Mouse (Mus musculus): ENCODE measurements around the gene Arid4a. TPM values are rescaled to one million over a fixed set of nuclear protein-coding genes. Genes with fewer than 3 reads are reported as not detected.

Arid4a gene
- polyA plus RNA-seq, 1 experiment from 2014 or later, result 38.4 TPM

DNA sequence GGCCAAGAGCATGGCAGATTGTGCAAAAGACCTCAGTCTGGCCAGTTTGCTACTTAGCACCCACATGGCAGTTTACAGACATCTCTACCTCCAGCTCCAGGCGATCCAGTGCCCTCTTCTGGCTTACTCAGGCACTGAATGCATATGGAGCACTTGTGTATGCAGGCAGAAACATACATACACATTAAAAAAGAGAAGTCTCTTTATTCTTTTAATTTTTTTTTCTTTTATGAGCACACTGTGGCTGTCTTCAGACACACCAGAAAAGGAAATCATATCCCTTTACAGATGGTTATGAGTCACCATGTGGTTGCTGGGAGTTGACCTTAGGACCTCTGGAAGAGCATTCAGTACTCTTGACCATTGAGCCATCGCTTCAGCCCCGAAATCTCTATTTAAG, 35.3 kb downstream of the Arid4a start:
- DNase-seq (ENCODE audit: low spot score) (peak; percentile 20), ATAC-seq (ENCODE audit: low FRiP score) (no peak)
- WGBS, result 77% methylated on average over 3 of the region's 3 CpGs
- Histone ChIP-seq H3K4me1 (replicated peaks; ENCODE audit: control insufficient read depth, insufficient read depth, low read length) (no peaks in the 10 kb centered on the region), H3K9me3 (ENCODE audit: control insufficient read depth, low read length) (no peaks in the 10 kb centered on the region), H3K9ac (ENCODE audit: low read depth, low read length) (no peak overlapping the region), H3K4me3 (ENCODE audit: low read depth, low read length) (no peak overlapping the region), H3K27me3 (ENCODE audit: control insufficient read depth, insufficient read depth, low read length) (no peaks in the 10 kb centered on the region), H3K4me2 (replicated peaks; ENCODE audit: low read depth, low read length) (no peak overlapping the region), H3K36me3 (ENCODE audit: control insufficient read depth, insufficient read depth, low read length) (peaks cover 5% of the 10 kb centered on the region; the same call in 1 of the 2 replicates), H3K27ac (ENCODE audit: low read depth, low read length) (no peak overlapping the region)

DNA sequence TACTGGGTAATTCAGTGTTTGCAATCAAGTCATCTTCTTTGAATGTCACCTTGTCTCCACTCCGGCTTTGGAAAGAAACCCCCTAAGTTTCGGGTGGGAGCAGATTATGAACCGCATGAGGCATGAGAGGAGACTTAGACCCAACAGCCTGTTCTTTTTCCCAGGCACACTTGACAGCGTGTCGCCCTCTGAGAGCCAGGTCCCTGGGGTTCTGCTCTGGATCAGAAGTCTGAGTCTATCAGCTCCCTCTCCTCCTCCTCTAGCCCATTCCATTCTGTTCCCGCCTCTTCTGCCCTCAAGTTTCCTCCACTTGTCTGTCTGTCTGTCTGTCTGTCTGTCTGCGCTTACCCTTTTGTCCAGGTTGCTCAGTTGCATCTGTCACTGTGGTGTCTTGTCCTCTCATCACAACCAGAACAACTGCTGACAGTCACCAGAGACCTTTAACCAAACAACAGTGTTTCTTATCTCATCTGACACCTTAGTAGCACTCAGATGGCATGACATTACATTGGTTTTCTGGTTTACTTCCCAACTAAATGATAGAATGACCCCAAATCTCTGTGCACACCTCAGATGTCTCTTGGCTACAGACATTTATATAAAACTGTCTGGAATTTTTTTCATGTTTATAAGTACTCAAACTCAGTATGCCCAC, 36.7 kb downstream of the Arid4a start:
- no peaks in the 10 kb centered on the region for H3K9me3 ChIP-seq (ENCODE audit: control insufficient read depth, low read length)
- H3K4me2 ChIP-seq (replicated peaks; ENCODE audit: low read depth, low read length), result no peak overlapping the region
- H3K27me3 ChIP-seq (ENCODE audit: control insufficient read depth, insufficient read depth, low read length), result no peaks in the 10 kb centered on the region
- ATAC-seq (ENCODE audit: low FRiP score), result no peak
- H3K4me3 ChIP-seq (ENCODE audit: low read depth, low read length), result no peak overlapping the region
- no peak for DNase-seq (ENCODE audit: low spot score)
- WGBS, result 94% methylated on average over 7 of the region's 7 CpGs
- H3K27ac ChIP-seq (ENCODE audit: low read depth, low read length), result no peak overlapping the region
- no peak overlapping the region for H3K9ac ChIP-seq (ENCODE audit: low read depth, low read length)
- no peaks in the 10 kb centered on the region for H3K36me3 ChIP-seq (ENCODE audit: control insufficient read depth, insufficient read depth, low read length)
- H3K4me1 ChIP-seq (replicated peaks; ENCODE audit: control insufficient read depth, insufficient read depth, low read length), result no peaks in the 10 kb centered on the region

DNA sequence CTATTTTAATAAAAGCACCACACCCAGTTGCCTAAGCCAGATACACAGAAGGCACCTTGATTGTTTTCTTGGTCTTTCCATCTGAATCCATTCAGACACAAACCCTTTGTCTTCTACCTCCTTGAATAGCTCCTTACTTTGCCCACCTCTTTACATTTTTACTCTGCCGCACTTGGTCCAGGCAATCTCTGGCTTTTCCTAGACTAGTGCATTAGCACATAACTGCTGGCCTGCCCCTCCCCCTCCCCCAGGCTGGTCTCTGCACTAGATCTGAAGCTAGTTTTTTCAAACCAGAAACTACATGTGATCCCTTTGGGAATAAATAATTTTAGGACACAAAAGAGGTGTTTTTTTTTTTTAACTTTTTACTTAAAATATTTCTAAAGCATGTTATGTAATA, 37.2 kb downstream of the Arid4a start:
- Histone ChIP-seq H3K27me3 (ENCODE audit: control insufficient read depth, insufficient read depth, low read length) (no peaks in the 10 kb centered on the region), H3K36me3 (ENCODE audit: control insufficient read depth, insufficient read depth, low read length) (no peaks in the 10 kb centered on the region), H3K9ac (ENCODE audit: low read depth, low read length) (no peak overlapping the region), H3K4me2 (replicated peaks; ENCODE audit: low read depth, low read length) (no peak overlapping the region), H3K4me1 (replicated peaks; ENCODE audit: control insufficient read depth, insufficient read depth, low read length) (no peaks in the 10 kb centered on the region), H3K4me3 (ENCODE audit: low read depth, low read length) (no peak overlapping the region), H3K27ac (ENCODE audit: low read depth, low read length) (no peak overlapping the region), H3K9me3 (ENCODE audit: control insufficient read depth, low read length) (no peaks in the 10 kb centered on the region)
- ATAC-seq (ENCODE audit: low FRiP score), result no peak
- no peak for DNase-seq (ENCODE audit: low spot score)
- WGBS, result 83% methylated on average over 1 of the region's 1 CpGs

DNA sequence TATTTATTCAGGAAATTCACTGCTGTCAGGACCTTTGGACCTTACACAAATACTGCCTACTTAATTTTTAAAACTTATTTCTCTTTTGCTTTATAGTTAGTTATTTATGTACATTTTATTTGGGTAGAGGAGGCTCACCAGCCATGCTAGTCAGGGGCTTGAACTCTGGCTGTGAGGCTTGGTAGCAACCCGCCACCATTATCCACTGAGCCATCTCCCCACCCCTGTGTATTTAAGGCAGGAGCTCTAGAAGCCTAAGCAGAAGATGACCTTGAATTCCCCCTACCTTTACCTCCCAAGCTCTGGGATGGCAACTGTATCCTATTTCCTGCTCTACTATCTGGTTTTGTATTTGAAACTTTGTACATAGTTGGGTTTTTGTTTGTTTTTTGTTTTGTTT, 37.7 kb downstream of the Arid4a start:
- no peaks in the 10 kb centered on the region for H3K36me3 ChIP-seq (ENCODE audit: control insufficient read depth, insufficient read depth, low read length)
- no peak overlapping the region for H3K4me3 ChIP-seq (ENCODE audit: low read depth, low read length)
- WGBS, result 95% methylated on average over 1 of the region's 1 CpGs
- ATAC-seq (ENCODE audit: low FRiP score), result no peak
- DNase-seq (ENCODE audit: low spot score), result no peak
- no peak overlapping the region for H3K9ac ChIP-seq (ENCODE audit: low read depth, low read length)
- H3K27me3 ChIP-seq (ENCODE audit: control insufficient read depth, insufficient read depth, low read length), result no peaks in the 10 kb centered on the region
- H3K9me3 ChIP-seq (ENCODE audit: control insufficient read depth, low read length), result no peaks in the 10 kb centered on the region
- no peak overlapping the region for H3K27ac ChIP-seq (ENCODE audit: low read depth, low read length)
- no peaks in the 10 kb centered on the region for H3K4me1 ChIP-seq (replicated peaks; ENCODE audit: control insufficient read depth, insufficient read depth, low read length)
- H3K4me2 ChIP-seq (replicated peaks; ENCODE audit: low read depth, low read length), result no peak overlapping the region

DNA sequence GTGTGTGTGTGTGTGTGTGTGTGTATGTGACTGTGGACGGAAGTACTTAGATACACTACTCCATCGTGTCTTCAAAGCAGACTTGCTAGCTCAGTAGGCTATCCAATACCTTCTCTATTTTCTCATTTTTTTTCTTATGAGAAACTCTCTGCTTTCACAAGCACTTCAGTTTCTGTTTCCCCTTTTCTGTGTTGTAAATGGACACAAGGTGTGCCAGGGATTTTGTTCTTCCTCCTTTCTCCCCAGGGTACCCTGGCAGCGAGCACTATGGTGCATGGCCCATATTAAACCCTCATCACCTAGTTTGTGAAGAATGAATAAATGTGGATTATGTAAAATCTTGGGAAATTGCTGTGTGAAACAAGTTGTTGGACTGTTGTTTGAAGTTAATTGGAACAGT, 39.7 kb downstream of the Arid4a start:
- WGBS, result 92% methylated on average over 3 of the region's 3 CpGs
- no peak overlapping the region for H3K4me3 ChIP-seq (ENCODE audit: low read depth, low read length)
- no peak overlapping the region for H3K27ac ChIP-seq (ENCODE audit: low read depth, low read length)
- no peaks in the 10 kb centered on the region for H3K4me1 ChIP-seq (replicated peaks; ENCODE audit: control insufficient read depth, insufficient read depth, low read length)
- no peak for DNase-seq (ENCODE audit: low spot score)
- no peaks in the 10 kb centered on the region for H3K9me3 ChIP-seq (ENCODE audit: control insufficient read depth, low read length)
- H3K9ac ChIP-seq (ENCODE audit: low read depth, low read length), result no peak overlapping the region
- H3K27me3 ChIP-seq (ENCODE audit: control insufficient read depth, insufficient read depth, low read length), result no peaks in the 10 kb centered on the region
- H3K36me3 ChIP-seq (ENCODE audit: control insufficient read depth, insufficient read depth, low read length), result no peaks in the 10 kb centered on the region
- no peak for ATAC-seq (ENCODE audit: low FRiP score)
- no peak overlapping the region for H3K4me2 ChIP-seq (replicated peaks; ENCODE audit: low read depth, low read length)

DNA sequence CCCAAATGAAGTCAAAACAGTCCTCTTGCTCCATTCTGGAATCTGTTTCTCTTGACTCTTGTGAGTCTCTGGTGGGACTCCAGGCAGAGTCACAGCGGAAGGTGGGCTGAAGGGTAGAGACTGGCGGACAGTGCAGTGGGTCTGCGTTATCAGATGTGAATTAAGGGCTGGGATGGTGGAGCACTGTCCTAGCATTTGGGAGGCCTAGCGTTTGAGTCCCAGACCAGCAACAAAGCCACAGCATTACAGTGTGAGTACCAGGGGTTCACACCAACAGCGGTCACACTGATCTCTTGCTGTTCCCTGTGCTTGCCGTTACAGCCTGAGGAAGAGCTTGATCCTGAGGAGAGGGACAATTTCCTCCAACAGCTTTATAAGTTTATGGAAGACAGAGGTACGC, 44.0 kb downstream of the Arid4a start:
- no peak overlapping the region for H3K9ac ChIP-seq (ENCODE audit: low read depth, low read length)
- ATAC-seq (ENCODE audit: low FRiP score) (no peak), DNase-seq (ENCODE audit: low spot score) (no peak)
- H3K4me2 ChIP-seq (replicated peaks; ENCODE audit: low read depth, low read length), result no peak overlapping the region
- WGBS, result 95% methylated on average over 7 of the region's 7 CpGs
- no peaks in the 10 kb centered on the region for H3K36me3 ChIP-seq (ENCODE audit: control insufficient read depth, insufficient read depth, low read length)
- no peak overlapping the region for H3K4me3 ChIP-seq (ENCODE audit: low read depth, low read length)
- no peak overlapping the region for H3K27ac ChIP-seq (ENCODE audit: low read depth, low read length)
- no peaks in the 10 kb centered on the region for H3K4me1 ChIP-seq (replicated peaks; ENCODE audit: control insufficient read depth, insufficient read depth, low read length)
- no peaks in the 10 kb centered on the region for H3K27me3 ChIP-seq (ENCODE audit: control insufficient read depth, insufficient read depth, low read length)
- H3K9me3 ChIP-seq (ENCODE audit: control insufficient read depth, low read length), result no peaks in the 10 kb centered on the region

DNA sequence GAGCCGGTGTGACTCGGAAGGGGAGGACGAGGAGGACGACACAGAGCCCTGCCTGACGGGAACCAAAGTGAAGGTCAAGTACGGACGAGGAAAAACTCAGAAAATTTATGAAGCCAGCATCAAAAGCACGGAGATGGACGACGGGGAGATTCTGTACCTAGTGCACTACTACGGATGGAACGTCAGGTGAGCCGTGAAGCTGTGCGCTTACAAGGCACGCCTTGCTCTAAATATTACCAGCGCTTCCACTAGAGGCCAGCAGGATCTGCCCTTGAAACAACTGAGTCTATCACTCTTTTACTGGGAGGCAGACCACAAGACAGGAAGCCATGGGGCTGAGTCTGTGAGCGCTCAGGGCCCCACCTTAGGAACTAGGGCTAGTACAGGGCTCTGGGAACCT, 54.1 kb downstream of the Arid4a start:
- Histone ChIP-seq H3K27me3 (ENCODE audit: control insufficient read depth, insufficient read depth, low read length) (no peaks in the 10 kb centered on the region), H3K27ac (ENCODE audit: low read depth, low read length) (no peak overlapping the region), H3K4me1 (replicated peaks; ENCODE audit: control insufficient read depth, insufficient read depth, low read length) (no peaks in the 10 kb centered on the region), H3K9me3 (ENCODE audit: control insufficient read depth, low read length) (no peaks in the 10 kb centered on the region), H3K9ac (ENCODE audit: low read depth, low read length) (no peak overlapping the region), H3K36me3 (ENCODE audit: control insufficient read depth, insufficient read depth, low read length) (peaks cover 4% of the 10 kb centered on the region; the same call in 1 of the 2 replicates), H3K4me3 (ENCODE audit: low read depth, low read length) (no peak overlapping the region), H3K4me2 (replicated peaks; ENCODE audit: low read depth, low read length) (no peak overlapping the region)
- ATAC-seq (ENCODE audit: low FRiP score) (no peak), DNase-seq (ENCODE audit: low spot score) (no peak)
- 94% methylated on average over 17 of the region's 17 CpGs for WGBS

DNA sequence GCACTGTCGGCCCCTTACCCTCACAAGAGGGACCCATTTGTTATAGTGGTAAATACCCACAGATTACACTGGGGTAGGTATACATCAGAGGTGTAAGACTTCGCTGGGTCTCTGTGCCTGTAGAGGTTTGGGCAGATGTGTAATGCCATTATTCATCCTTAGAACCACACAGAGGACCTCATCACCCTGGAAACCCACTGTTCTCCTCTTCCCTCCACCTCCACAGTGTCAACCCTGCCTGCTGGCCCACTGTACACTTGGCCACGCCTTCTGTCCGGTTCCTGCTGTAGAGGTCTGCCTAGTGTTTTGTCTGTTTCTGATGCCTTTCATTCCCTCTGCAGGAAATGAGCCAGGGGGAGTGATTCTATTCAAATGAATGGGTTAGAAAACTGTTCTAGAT, 56.3 kb downstream of the Arid4a start:
- Histone ChIP-seq H3K4me2 (replicated peaks; ENCODE audit: low read depth, low read length) (no peak overlapping the region), H3K27ac (ENCODE audit: low read depth, low read length) (no peak overlapping the region), H3K9ac (ENCODE audit: low read depth, low read length) (no peak overlapping the region), H3K27me3 (ENCODE audit: control insufficient read depth, insufficient read depth, low read length) (no peaks in the 10 kb centered on the region), H3K36me3 (ENCODE audit: control insufficient read depth, insufficient read depth, low read length) (peaks cover 7% of the 10 kb centered on the region; the same call in 1 of the 2 replicates), H3K9me3 (ENCODE audit: control insufficient read depth, low read length) (no peaks in the 10 kb centered on the region), H3K4me1 (replicated peaks; ENCODE audit: control insufficient read depth, insufficient read depth, low read length) (no peaks in the 10 kb centered on the region), H3K4me3 (ENCODE audit: low read depth, low read length) (no peak overlapping the region)
- WGBS, result 92% methylated on average over 4 of the region's 4 CpGs
- ATAC-seq (ENCODE audit: low FRiP score) (no peak), DNase-seq (ENCODE audit: low spot score) (no peak)

DNA sequence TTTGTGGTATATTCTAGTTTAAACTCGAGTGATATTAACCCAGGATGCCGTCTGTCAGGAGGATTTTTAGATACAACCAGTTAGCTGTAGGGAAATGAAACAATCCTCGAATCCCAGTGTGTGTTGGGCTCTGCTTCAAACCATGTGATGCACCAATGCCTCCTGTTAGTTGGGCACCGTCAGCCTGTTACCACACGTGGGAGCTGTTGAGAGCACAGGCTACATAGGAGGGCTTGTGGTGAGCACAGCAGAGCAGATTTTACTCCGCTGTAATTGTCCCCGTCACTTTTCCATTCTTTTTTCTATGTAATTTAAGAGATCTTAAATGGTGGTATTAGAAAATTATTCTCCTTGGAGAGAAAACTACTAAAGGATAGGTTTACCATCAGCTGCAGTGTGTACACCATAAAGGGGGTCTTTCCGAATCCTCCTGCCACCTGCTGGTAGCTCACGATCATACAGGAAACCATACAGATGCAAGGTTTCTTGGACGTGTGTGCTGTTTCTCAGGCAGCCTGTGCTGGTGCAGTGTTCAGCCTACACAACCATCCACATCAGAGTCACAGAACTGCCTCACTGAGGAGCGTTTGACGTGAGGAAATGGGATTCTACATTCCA, 57.4 kb downstream of the Arid4a start:
- Histone ChIP-seq H3K4me3 (ENCODE audit: low read depth, low read length) (no peak overlapping the region), H3K4me2 (replicated peaks; ENCODE audit: low read depth, low read length) (no peak overlapping the region), H3K27ac (ENCODE audit: low read depth, low read length) (no peak overlapping the region), H3K9me3 (ENCODE audit: control insufficient read depth, low read length) (no peaks in the 10 kb centered on the region), H3K36me3 (ENCODE audit: control insufficient read depth, insufficient read depth, low read length) (peaks cover 7% of the 10 kb centered on the region; the same call in 1 of the 2 replicates), H3K9ac (ENCODE audit: low read depth, low read length) (no peak overlapping the region), H3K27me3 (ENCODE audit: control insufficient read depth, insufficient read depth, low read length) (no peaks in the 10 kb centered on the region), H3K4me1 (replicated peaks; ENCODE audit: control insufficient read depth, insufficient read depth, low read length) (no peaks in the 10 kb centered on the region)
- DNase-seq (ENCODE audit: low spot score) (peak; percentile 38), ATAC-seq (ENCODE audit: low FRiP score) (no peak)
- 64% methylated on average over 12 of the region's 12 CpGs for WGBS
